Mouse (Mus musculus): Measurements from ENCODE around the gene Pak7. TPM values are rescaled to one million over a fixed set of nuclear protein-coding genes. Genes with fewer than 3 reads are reported as not detected.

Gene Pak7
- polyA plus RNA-seq (2014; fragmentation: Nextera tagmentation; extraction: Ambion mirVana), result 34.9 and 41.8 TPM in 2 replicates

DNA sequence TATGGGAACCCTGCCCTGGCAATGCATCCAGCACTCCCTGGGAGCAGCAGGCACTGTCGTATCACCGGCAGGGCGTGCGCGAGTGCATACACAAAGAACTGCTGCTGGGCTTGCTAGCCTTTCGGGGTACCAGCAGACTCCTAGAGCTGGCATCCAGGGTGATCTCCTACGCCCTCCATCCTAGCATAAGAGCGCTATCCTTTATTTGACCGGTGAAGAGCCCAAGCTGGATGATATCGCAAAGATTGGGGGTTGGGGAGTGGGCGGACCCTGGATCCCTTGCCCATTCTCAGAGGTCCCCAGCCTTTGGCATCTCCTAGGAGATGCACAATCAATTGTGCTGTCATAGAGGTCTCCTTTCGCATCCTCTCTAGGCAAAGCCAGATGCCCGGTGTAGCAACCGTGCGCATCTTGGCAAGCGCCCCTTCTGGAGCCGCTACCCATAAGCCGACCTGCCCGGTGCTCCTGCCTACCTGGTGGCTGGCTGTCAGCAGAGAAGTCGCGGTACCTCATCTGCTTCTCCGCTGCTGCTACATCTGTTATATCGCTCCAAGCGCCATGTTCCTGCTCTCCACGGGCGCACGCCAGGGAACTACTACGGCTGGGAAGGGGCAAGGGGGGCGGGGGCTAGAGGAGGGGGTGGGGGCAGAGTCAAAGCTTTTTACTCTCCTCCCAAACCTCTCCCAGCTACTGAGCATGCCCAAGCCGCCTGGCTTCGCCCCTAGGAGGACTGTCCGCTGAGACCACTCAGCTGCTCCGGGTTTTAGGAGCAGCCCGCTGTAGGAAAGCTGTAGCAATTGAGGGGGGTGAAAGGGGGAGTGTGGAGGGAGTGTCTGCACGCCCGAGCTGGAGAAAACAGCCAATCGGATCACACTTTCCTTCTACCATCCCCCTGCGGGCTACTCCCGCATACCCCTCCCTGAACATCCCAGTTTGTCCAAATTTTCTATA lies at the start of gene Pak7:
TSS of gene Pak7 (minus strand) at position 787 of the 951 bp plus-strand sequence.
- no peaks in the 10 kb centered on the region for H3K9me3 ChIP-seq (ENCODE audit: control insufficient read depth, low read length)
- H3K4me3 ChIP-seq (replicated peaks; ENCODE audit: low read depth, low read length), result peak within 1 kb of the TSS; percentile 74
- peak within 1 kb of the TSS; percentile 74 for H3K4me2 ChIP-seq (ENCODE audit: low read length)
- no peaks in the 10 kb centered on the region for H3K36me3 ChIP-seq (ENCODE audit: control insufficient read depth, insufficient read depth, low read length)
- H3K27me3 ChIP-seq (ENCODE audit: control insufficient read depth, insufficient read depth, low read length), result no peaks in the 10 kb centered on the region
- under 1% methylated on average over 39 of the region's 39 CpGs for WGBS
- peak within 1 kb of the TSS; percentile 90 for H3K9ac ChIP-seq (replicated peaks; ENCODE audit: low read length)
- peak; percentile 94 for DNase-seq
- ATAC-seq (ENCODE audit: low FRiP score, low TSS enrichment), result peak; percentile 98
- peaks cover 22% of the 10 kb centered on the region for H3K4me1 ChIP-seq (ENCODE audit: control insufficient read depth, insufficient read depth, low read length)
- peak within 1 kb of the TSS; percentile 96 for H3K27ac ChIP-seq (replicated peaks; ENCODE audit: low read depth, low read length)

DNA sequence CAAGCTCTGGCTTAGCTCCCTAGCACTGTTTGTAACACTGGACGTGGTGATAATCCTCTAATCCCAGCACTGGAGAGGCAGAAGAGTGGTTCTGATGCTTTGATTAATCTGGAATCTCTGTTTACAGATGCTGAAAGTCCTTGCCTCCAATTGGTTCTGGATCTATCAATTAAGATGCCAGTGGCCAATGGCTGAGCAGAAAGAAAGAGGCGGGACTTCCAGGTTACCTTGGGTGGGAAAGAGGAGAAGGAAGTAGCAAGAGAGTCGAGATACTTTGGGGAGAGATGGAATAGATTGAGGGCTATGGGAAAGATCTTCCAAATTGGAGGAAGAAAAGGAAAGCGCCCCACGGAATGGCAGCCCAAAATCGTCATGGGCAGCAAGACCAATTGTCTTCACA lies 37.8 kb upstream of the Pak7 start:
- no peak for ATAC-seq (ENCODE audit: low FRiP score, low TSS enrichment)
- no peak overlapping the region for H3K27ac ChIP-seq (replicated peaks; ENCODE audit: low read depth, low read length)
- H3K27me3 ChIP-seq (ENCODE audit: control insufficient read depth, insufficient read depth, low read length), result no peaks in the 10 kb centered on the region
- H3K36me3 ChIP-seq (ENCODE audit: control insufficient read depth, insufficient read depth, low read length), result no peaks in the 10 kb centered on the region
- no peak overlapping the region for H3K9ac ChIP-seq (replicated peaks; ENCODE audit: low read length)
- no peak overlapping the region for H3K4me2 ChIP-seq (ENCODE audit: low read length)
- H3K4me3 ChIP-seq (replicated peaks; ENCODE audit: low read depth, low read length), result no peak overlapping the region
- H3K9me3 ChIP-seq (ENCODE audit: control insufficient read depth, low read length), result no peaks in the 10 kb centered on the region
- H3K4me1 ChIP-seq (ENCODE audit: control insufficient read depth, insufficient read depth, low read length), result no peaks in the 10 kb centered on the region
- DNase-seq, result no peak
- WGBS, result 80% methylated on average over 6 of the region's 6 CpGs

DNA sequence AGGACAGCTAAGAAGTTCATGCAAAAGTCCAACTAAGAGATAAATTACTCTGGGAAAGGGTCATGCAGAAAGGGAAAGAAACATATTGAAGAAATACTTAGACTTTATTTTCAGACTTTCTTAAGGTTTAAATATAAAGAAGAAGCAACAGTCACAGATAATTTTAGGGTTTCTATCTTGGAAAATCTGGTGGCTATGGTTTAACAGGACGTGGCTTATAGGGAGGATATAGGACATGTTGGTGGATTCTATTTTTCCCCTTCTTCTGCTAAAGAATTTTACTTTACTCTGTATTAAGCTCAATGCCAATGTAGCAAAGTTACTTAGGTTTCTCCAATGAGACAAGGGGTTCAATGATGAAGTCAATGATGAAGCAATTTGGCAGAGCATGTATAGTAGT lies 31.8 kb upstream of the Pak7 start:
- ATAC-seq (ENCODE audit: low FRiP score, low TSS enrichment) (no peak), DNase-seq (no peak)
- H3K36me3 ChIP-seq (ENCODE audit: control insufficient read depth, insufficient read depth, low read length), result no peaks in the 10 kb centered on the region
- H3K9ac ChIP-seq (replicated peaks; ENCODE audit: low read length), result no peak overlapping the region
- H3K9me3 ChIP-seq (ENCODE audit: control insufficient read depth, low read length), result no peaks in the 10 kb centered on the region
- no peak overlapping the region for H3K4me3 ChIP-seq (replicated peaks; ENCODE audit: low read depth, low read length)
- H3K27ac ChIP-seq (replicated peaks; ENCODE audit: low read depth, low read length), result no peak overlapping the region
- no peak overlapping the region for H3K4me2 ChIP-seq (ENCODE audit: low read length)
- 84% methylated on average over 1 of the region's 1 CpGs for WGBS
- no peaks in the 10 kb centered on the region for H3K27me3 ChIP-seq (ENCODE audit: control insufficient read depth, insufficient read depth, low read length)
- H3K4me1 ChIP-seq (ENCODE audit: control insufficient read depth, insufficient read depth, low read length), result no peaks in the 10 kb centered on the region

DNA sequence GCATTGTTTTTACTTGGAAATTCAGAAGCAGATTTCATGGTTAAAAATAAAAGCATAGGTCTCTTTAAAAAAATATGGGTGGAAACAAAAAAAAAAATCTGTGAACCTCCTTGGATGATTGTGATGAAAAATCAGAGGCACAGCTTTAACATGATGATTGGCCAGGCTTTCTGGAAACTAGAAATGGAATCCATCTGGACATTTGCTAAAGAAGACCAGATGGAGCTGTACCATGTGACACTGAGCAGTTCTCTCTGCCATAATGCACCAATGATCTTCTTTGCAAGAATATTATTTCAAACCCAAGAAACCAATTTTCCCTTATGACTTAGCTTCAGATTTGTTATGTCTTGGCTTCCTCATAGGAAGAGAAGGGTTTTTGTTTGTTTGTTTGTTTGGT lies 28.6 kb upstream of the Pak7 start:
- Histone ChIP-seq H3K4me3 (replicated peaks; ENCODE audit: low read depth, low read length) (no peak overlapping the region), H3K4me2 (ENCODE audit: low read length) (no peak overlapping the region), H3K9ac (replicated peaks; ENCODE audit: low read length) (no peak overlapping the region), H3K4me1 (ENCODE audit: control insufficient read depth, insufficient read depth, low read length) (no peaks in the 10 kb centered on the region), H3K9me3 (ENCODE audit: control insufficient read depth, low read length) (no peaks in the 10 kb centered on the region), H3K36me3 (ENCODE audit: control insufficient read depth, insufficient read depth, low read length) (no peaks in the 10 kb centered on the region), H3K27ac (replicated peaks; ENCODE audit: low read depth, low read length) (no peak overlapping the region), H3K27me3 (ENCODE audit: control insufficient read depth, insufficient read depth, low read length) (no peaks in the 10 kb centered on the region)
- ATAC-seq (ENCODE audit: low FRiP score, low TSS enrichment), result no peak
- no peak for DNase-seq

DNA sequence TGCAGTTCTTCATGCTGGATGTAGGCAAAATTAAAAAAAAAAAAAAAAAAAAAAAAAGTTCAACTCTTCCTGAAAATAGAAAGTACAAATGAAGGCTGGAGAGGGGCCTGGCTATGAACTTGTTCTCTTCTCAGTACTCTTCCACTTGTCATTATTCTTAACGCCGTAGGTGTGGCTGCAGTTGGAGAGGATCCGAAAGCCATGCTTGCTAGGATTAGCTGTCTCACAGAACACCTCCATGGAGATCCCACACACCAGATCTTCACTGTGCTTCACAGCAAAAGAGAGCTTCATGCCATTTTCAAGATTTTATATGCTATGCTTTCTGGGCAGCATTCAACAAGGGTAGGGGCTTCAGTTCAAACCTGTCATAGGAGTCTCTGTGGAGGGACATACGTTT lies 14.8 kb upstream of the Pak7 start:
- Histone ChIP-seq H3K4me1 (ENCODE audit: control insufficient read depth, insufficient read depth, low read length) (no peaks in the 10 kb centered on the region), H3K9ac (replicated peaks; ENCODE audit: low read length) (no peak overlapping the region), H3K4me2 (ENCODE audit: low read length) (no peak overlapping the region), H3K27me3 (ENCODE audit: control insufficient read depth, insufficient read depth, low read length) (no peaks in the 10 kb centered on the region), H3K36me3 (ENCODE audit: control insufficient read depth, insufficient read depth, low read length) (no peaks in the 10 kb centered on the region), H3K27ac (replicated peaks; ENCODE audit: low read depth, low read length) (no peak overlapping the region), H3K4me3 (replicated peaks; ENCODE audit: low read depth, low read length) (no peak overlapping the region), H3K9me3 (ENCODE audit: control insufficient read depth, low read length) (no peaks in the 10 kb centered on the region)
- DNase-seq (no peak), ATAC-seq (ENCODE audit: low FRiP score, low TSS enrichment) (no peak)
- WGBS, result 81% methylated on average over 4 of the region's 4 CpGs

DNA sequence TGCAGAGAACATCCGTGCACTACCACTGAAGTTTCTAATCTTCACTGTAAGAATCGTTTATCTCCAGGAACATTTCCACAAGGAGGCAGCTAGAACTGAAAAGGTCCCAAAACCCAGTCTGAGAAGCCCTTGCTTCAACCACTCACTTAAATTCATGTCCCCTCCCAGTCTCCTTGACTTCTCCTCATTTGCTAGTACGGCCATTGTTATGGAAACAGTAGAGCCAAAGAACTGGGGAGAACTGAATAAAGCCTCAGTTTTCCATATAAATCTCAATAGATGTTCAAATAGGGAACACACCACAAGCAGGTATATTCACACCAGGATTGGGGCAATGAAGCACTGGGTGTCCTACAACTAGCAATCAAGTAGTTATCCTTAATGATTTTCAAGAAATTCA lies 12.4 kb downstream of the Pak7 start:
- DNase-seq (no peak), ATAC-seq (ENCODE audit: low FRiP score, low TSS enrichment) (no peak)
- Histone ChIP-seq H3K4me3 (replicated peaks; ENCODE audit: low read depth, low read length) (no peak overlapping the region), H3K36me3 (ENCODE audit: control insufficient read depth, insufficient read depth, low read length) (no peaks in the 10 kb centered on the region), H3K27ac (replicated peaks; ENCODE audit: low read depth, low read length) (no peak overlapping the region), H3K9me3 (ENCODE audit: control insufficient read depth, low read length) (no peaks in the 10 kb centered on the region), H3K4me1 (ENCODE audit: control insufficient read depth, insufficient read depth, low read length) (no peaks in the 10 kb centered on the region), H3K4me2 (ENCODE audit: low read length) (no peak overlapping the region), H3K27me3 (ENCODE audit: control insufficient read depth, insufficient read depth, low read length) (no peaks in the 10 kb centered on the region), H3K9ac (replicated peaks; ENCODE audit: low read length) (no peak overlapping the region)
- WGBS, result 56% methylated on average over 3 of the region's 3 CpGs

DNA sequence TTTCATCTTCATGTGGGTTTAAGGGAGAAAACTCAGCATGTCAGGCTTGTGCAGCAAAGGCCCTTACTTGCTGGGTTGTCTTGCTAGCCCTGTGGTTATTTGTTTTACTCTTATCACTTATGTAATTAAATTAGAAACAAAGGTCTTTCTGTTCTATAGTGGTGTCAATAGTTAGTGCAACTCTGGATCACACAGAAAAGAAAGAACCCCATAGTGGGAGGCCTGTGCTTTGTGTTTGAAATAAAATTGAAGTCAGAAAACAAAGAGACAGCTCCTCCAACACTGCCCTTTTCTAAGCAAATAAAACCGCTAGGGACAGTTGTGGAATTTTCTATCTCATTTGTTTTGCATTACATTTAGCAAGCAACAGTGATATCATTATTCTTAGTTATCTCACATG lies 15.4 kb downstream of the Pak7 start:
- Histone ChIP-seq H3K36me3 (ENCODE audit: control insufficient read depth, insufficient read depth, low read length) (no peaks in the 10 kb centered on the region), H3K4me1 (ENCODE audit: control insufficient read depth, insufficient read depth, low read length) (no peaks in the 10 kb centered on the region), H3K9me3 (ENCODE audit: control insufficient read depth, low read length) (no peaks in the 10 kb centered on the region), H3K4me3 (replicated peaks; ENCODE audit: low read depth, low read length) (no peak overlapping the region), H3K27ac (replicated peaks; ENCODE audit: low read depth, low read length) (no peak overlapping the region), H3K4me2 (ENCODE audit: low read length) (no peak overlapping the region), H3K9ac (replicated peaks; ENCODE audit: low read length) (no peak overlapping the region), H3K27me3 (ENCODE audit: control insufficient read depth, insufficient read depth, low read length) (no peaks in the 10 kb centered on the region)
- WGBS, result 71% methylated on average over 1 of the region's 1 CpGs
- ATAC-seq (ENCODE audit: low FRiP score, low TSS enrichment), result no peak
- DNase-seq, result no peak

DNA sequence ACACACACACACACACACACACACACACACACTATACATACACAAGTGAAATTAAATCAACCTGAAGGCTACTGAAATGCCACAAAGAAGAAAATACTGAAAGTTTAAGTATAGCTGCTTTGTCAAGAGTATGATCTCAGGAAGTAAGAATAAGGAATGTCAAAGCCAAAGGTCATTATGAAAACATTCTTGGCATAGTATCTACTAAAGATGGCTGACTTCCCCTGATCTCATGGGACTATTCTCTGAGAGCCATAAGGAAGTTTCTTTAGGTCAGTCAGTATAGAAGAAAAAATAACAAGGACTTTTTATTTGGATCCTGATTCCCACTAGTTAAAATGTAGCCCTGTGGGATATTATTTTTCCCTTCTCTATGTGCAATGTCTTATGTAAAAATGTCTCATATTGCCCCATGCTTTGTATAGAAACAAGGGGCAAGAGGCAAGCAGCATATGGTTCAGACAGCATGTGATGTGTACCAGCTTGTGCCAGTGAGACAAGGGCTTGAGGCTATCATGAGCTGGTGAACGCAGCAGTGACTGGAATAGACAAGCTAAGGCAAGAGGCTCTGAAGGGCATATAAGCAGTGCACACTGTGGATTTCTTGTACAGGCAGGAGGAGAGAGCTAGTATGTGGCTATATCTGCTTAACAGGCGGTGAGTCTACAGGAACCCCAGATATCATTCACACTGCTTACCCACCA lies 36.2 kb downstream of the Pak7 start:
- Histone ChIP-seq H3K4me2 (ENCODE audit: low read length) (no peak overlapping the region), H3K27me3 (ENCODE audit: control insufficient read depth, insufficient read depth, low read length) (no peaks in the 10 kb centered on the region), H3K4me1 (ENCODE audit: control insufficient read depth, insufficient read depth, low read length) (no peaks in the 10 kb centered on the region), H3K27ac (replicated peaks; ENCODE audit: low read depth, low read length) (no peak overlapping the region), H3K9me3 (ENCODE audit: control insufficient read depth, low read length) (no peaks in the 10 kb centered on the region), H3K9ac (replicated peaks; ENCODE audit: low read length) (no peak overlapping the region), H3K4me3 (replicated peaks; ENCODE audit: low read depth, low read length) (no peak overlapping the region), H3K36me3 (ENCODE audit: control insufficient read depth, insufficient read depth, low read length) (no peaks in the 10 kb centered on the region)
- WGBS, result 93% methylated on average over 2 of the region's 2 CpGs
- DNase-seq (no peak), ATAC-seq (ENCODE audit: low FRiP score, low TSS enrichment) (no peak)
